8 mouse cellular contexts compared by ENCODE assay signal in genomic region chr8:125950007-125950940, GRCm38 (mm10). TPM values are rescaled to one million over a fixed set of nuclear protein-coding genes. Genes with fewer than 3 reads are reported as not detected.
A peak's percentile ranks its signal among the peaks of the same experiment; 100 is the strongest.
DNase-seq lines count a peak whose midpoint lies in the region; ATAC-seq and TF ChIP-seq lines count a peak whose summit lies in the region.

No protein-coding gene starts in this region.

- H3K4me1 ChIP-seq in cortical plate, adult 2 months (ENCODE audit: control insufficient read depth, insufficient read depth, low read length), result no peaks in the 10 kb centered on the region
- no peaks in the 10 kb centered on the region for H3K4me1 ChIP-seq in hindbrain, postnatal 0 days (ENCODE audit: insufficient read depth, low read length)

- 0 out of 2 replicates have a peak overlapping the region, but pooled peaks have one; percentile 25 for H3K4me2 ChIP-seq in hindbrain, postnatal 0 days (ENCODE audit: low read depth, low read length)

- peak; percentile 100 for TF ChIP-seq CTCF in cortical plate, adult 2 months (IDR thresholded peaks at IDR 0.05; ENCODE audit: extremely low read depth, insufficient read depth, low read length)
- peak; percentile 100 for TF ChIP-seq CTCF in hindbrain, postnatal 0 days (IDR thresholded peaks at IDR 0.05; ENCODE audit: low read depth)

- peak; percentile 89 for ATAC-seq in activated CD4-positive, CD25-positive, alpha-beta regulatory T cell, adult 4 months
- peak; percentile 88 for ATAC-seq in hindbrain, postnatal 0 days
- ATAC-seq in megakaryocyte, adult 5-6 weeks (ENCODE audit: poor library complexity, severe bottlenecking), result peak; percentile 92

- DNase-seq in gastrocnemius, adult 8-10 months (ENCODE audit: low spot score in 2 of 2), result peak; percentile 34 to 53
- peak; percentile 99 for DNase-seq in hindbrain, postnatal 0 days (ENCODE audit: low spot score)
- peak; percentile 85 to 88 for DNase-seq in left cerebral cortex, adult 18-20 months (ENCODE audit: low spot score in 2 of 2)
- peak; percentile 93 to 94 for DNase-seq in right cerebral cortex, postnatal 10 days (ENCODE audit: low spot score in 2 of 2)
- DNase-seq in urinary bladder, postnatal 25 days (ENCODE audit: low spot score), result peak; percentile 77

- H3K9me3 ChIP-seq in hindbrain, postnatal 0 days (ENCODE audit: low read length), result no peaks in the 10 kb centered on the region

- H3K27ac ChIP-seq in cortical plate, adult 2 months (ENCODE audit: insufficient read depth, low read length), result no peak overlapping the region
- no peak overlapping the region for H3K27ac ChIP-seq in hindbrain, postnatal 0 days

- no peak overlapping the region for H3K4me3 ChIP-seq in cortical plate, adult 2 months (ENCODE audit: insufficient read depth, low read length)
- H3K4me3 ChIP-seq in hindbrain, postnatal 0 days (ENCODE audit: low read length), result no peak overlapping the region

- 22% methylated on average over 23 of the region's 23 CpGs for WGBS in hindbrain, postnatal 0 days

- H3K9ac ChIP-seq in hindbrain, postnatal 0 days (replicated peaks; ENCODE audit: low read length), result no peak overlapping the region

- no peaks in the 10 kb centered on the region for H3K27me3 ChIP-seq in hindbrain, postnatal 0 days (ENCODE audit: insufficient read depth, low read length)

- no peaks in the 10 kb centered on the region for H3K36me3 ChIP-seq in hindbrain, postnatal 0 days (ENCODE audit: insufficient read depth, low read length)

- TF ChIP-seq POLR2A in cortical plate, adult 2 months (IDR thresholded peaks at IDR 0.05; ENCODE audit: extremely low read depth, insufficient read depth, low read length), result no peak

RNA-seq across cellular contexts. Expression of gene Map3k21, which starts 40.0 kb away (rescaled TPM):
- polyA plus RNA-seq in activated CD4-positive, CD25-positive, alpha-beta regulatory T cell, adult 4 months (2017; shearing (Covaris generic)), result not detected
- 2.4 and 2.5 TPM in 2 replicates for polyA plus RNA-seq in cortical plate, adult 2 months (2012; rRNA removed)
- under 1 TPM; 0.05 to 0.20 (median 0.08) TPM for total RNA-seq in gastrocnemius, adult 8-10 months (2022)
- total RNA-seq in hindbrain, postnatal 0 days (2014; rRNA removed), result 2.2 and 3.7 TPM in 2 replicates
- polyA plus RNA-seq in hindbrain, postnatal 0 days (2015; fragmentation: Nextera tagmentation; extraction: Ambion mirVana), result 0.87 and 0.89 TPM in 2 replicates
- total RNA-seq in left cerebral cortex, adult 18-20 months (2021), result 1 to 10 TPM; 1.6 to 1.8 TPM
- total RNA-seq in megakaryocyte, adult 5-6 weeks (2015), result not detected in 2 replicates
- total RNA-seq in megakaryocyte, adult 5-6 weeks (2017), result not detected in 2 replicates

RNA-seq across cellular contexts. Expression of gene Kcnk1, which starts 44.7 kb away (rescaled TPM):
- polyA plus RNA-seq in activated CD4-positive, CD25-positive, alpha-beta regulatory T cell, adult 4 months (2017; shearing (Covaris generic)), result not detected
- polyA plus RNA-seq in cortical plate, adult 2 months (2012; rRNA removed), result 124 and 127 TPM in 2 replicates
- total RNA-seq in gastrocnemius, adult 8-10 months (2022), result under 1 TPM in 3 of 4 experiments, not detected in 1; 0.21 to 0.31 (median 0.27) TPM
- 59.6 and 75.5 TPM in 2 replicates for total RNA-seq in hindbrain, postnatal 0 days (2014; rRNA removed)
- polyA plus RNA-seq in hindbrain, postnatal 0 days (2015; fragmentation: Nextera tagmentation; extraction: Ambion mirVana), result 38.2 and 39.3 TPM in 2 replicates
- total RNA-seq in left cerebral cortex, adult 18-20 months (2021), result 10 to 100 TPM; 86.5 to 87.8 TPM
- total RNA-seq in megakaryocyte, adult 5-6 weeks (2015), result 0.13 and 0.46 TPM in 2 replicates
- total RNA-seq in megakaryocyte, adult 5-6 weeks (2017), result 0.77 TPM in 1 of 2 replicates, not detected in the other

RNA-seq across cellular contexts. Expression of gene Pcnx2, which starts 52.2 kb away (rescaled TPM):
- under 1 TPM in 1 of 2 experiments, not detected in 1; 0.42 TPM for polyA plus RNA-seq in activated CD4-positive, CD25-positive, alpha-beta regulatory T cell, adult 4 months (2017; shearing (Covaris generic))
- 54.4 and 57.8 TPM in 2 replicates for polyA plus RNA-seq in cortical plate, adult 2 months (2012; rRNA removed)
- total RNA-seq in gastrocnemius, adult 8-10 months (2022), result under 1 TPM; 0.24 to 0.51 (median 0.38) TPM
- total RNA-seq in hindbrain, postnatal 0 days (2014; rRNA removed), result 11.1 and 11.8 TPM in 2 replicates
- polyA plus RNA-seq in hindbrain, postnatal 0 days (2015; fragmentation: Nextera tagmentation; extraction: Ambion mirVana), result 3.0 and 3.5 TPM in 2 replicates
- 10 to 100 TPM; 81.5 to 83.9 TPM for total RNA-seq in left cerebral cortex, adult 18-20 months (2021)
- not detected in 2 replicates for total RNA-seq in megakaryocyte, adult 5-6 weeks (2015)
- not detected in 2 replicates for total RNA-seq in megakaryocyte, adult 5-6 weeks (2017)

Comparison
In these comparisons a context has a peak if more than half of its experiments do, and no peak if none do; other contexts are left out.
1. DNase-seq: peak in every context shown above with its lines; median percentile 99 in hindbrain, postnatal 0 days; 94 in right cerebral cortex, postnatal 10 days; 86 in left cerebral cortex, adult 18-20 months; 77 in urinary bladder, postnatal 25 days; 44 in gastrocnemius, adult 8-10 months.
2. RNA of gene Kcnk1, which starts 44.7 kb away (total RNA-seq): 86.5 to 87.8 TPM in left cerebral cortex, adult 18-20 months and 59.6 to 75.5 TPM in hindbrain, postnatal 0 days; 0.21 to 0.31 TPM in gastrocnemius, adult 8-10 months and 0.13 to 0.77 TPM in megakaryocyte, adult 5-6 weeks; every median in the first group is over 10 times any median in the second.
3. Peak in every context shown above with its lines, with median percentiles within 50 percentile points of each other: ATAC-seq.